21 mouse cellular contexts compared by ENCODE assay signal in genomic region chr13:44642361-44642760, GRCm38 (mm10).
A peak's percentile ranks its signal among the peaks of the same experiment; 100 is the strongest.
DNase-seq lines count a peak whose midpoint lies in the region; TF ChIP-seq lines count a peak whose summit lies in the region.
"Had no signal": no experiment of that assay in that cellular context is flagged by ENCODE, and none has a peak within 500 bp of the region (broad histone marks: within the 10 kb centered on the region; RNA-seq: fewer than 3 reads in every experiment).

No protein-coding gene starts in this region.

- no peaks in the 10 kb centered on the region for H3K79me2 ChIP-seq in C2C12 (ENCODE audit: control insufficient read depth, insufficient read depth)
- no peaks in the 10 kb centered on the region for H3K79me2 ChIP-seq in myocyte (ENCODE audit: control insufficient read depth, insufficient read depth)

- H3K27me3 ChIP-seq in C2C12 (ENCODE audit: control insufficient read depth, insufficient read depth, insufficient read length) (no peaks in the 10 kb centered on the region), myocyte (ENCODE audit: control insufficient read depth, insufficient read depth, insufficient read length) (no peaks in the 10 kb centered on the region)
- peaks cover 7% of the 10 kb centered on the region; the same call in 1 of the 2 replicates for H3K27me3 ChIP-seq in midbrain, embryonic 10.5 days (ENCODE audit: low read depth, poor library complexity, severe bottlenecking)
- H3K27me3 ChIP-seq: embryonic facial prominence, embryonic 13.5 days; forebrain, embryonic 13.5 days; heart, embryonic 15.5 days had no signal

- H3K79me3 ChIP-seq in C2C12 (ENCODE audit: low read depth) = no peaks in the 10 kb centered on the region

- DNase-seq in right cerebral cortex, adult 18-20 months = peak; percentile 23
- DNase-seq in right cerebral cortex, postnatal 25 days = no peak
- no peak for DNase-seq in midbrain, embryonic 10.5 days (ENCODE audit: low spot score)
- no peak for DNase-seq in left cerebral cortex, postnatal 4 days
- no peak for DNase-seq in adrenal gland, adult 8-10 months
- DNase-seq: adrenal gland, postnatal 14 days; cerebellum, adult 18-20 months; cerebellum, adult 9-11 months; cerebellum, postnatal 36 days; forebrain, postnatal 0 days; gastrocnemius, postnatal 14 days; heart, adult 2 months; heart, postnatal 14 days had no signal

- no peaks in the 10 kb centered on the region for H3K4me1 ChIP-seq in midbrain, embryonic 10.5 days
- H3K4me1 ChIP-seq: embryonic facial prominence, embryonic 13.5 days; forebrain, embryonic 13.5 days; hindbrain, embryonic 13.5 days had no signal

- no peak for TF ChIP-seq CTCF in C2C12 (IDR thresholded peaks at IDR 0.05; ENCODE audit: control insufficient read depth, insufficient read depth, insufficient read length)

- no peak overlapping the region for H3K27ac ChIP-seq in midbrain, embryonic 10.5 days (replicated peaks)
- H3K27ac ChIP-seq: embryonic facial prominence, embryonic 13.5 days; forebrain, embryonic 13.5 days; heart, adult 2 months; heart, embryonic 15.5 days; hindbrain, embryonic 13.5 days; hindbrain, postnatal 0 days had no signal

- TF ChIP-seq POLR2A in myocyte (IDR thresholded peaks at IDR 0.05; ENCODE audit: insufficient read length, low read depth) = no peak

- H3K4me3 ChIP-seq in C2C12 (ENCODE audit: insufficient read depth, poor library complexity, severe bottlenecking) (no peak overlapping the region), myocyte (no peak overlapping the region)
- H3K4me3 ChIP-seq in midbrain, embryonic 10.5 days = no peak overlapping the region
- H3K4me3 ChIP-seq: embryonic facial prominence, embryonic 13.5 days; forebrain, embryonic 13.5 days; heart, adult 2 months; heart, embryonic 15.5 days; hindbrain, embryonic 13.5 days had no signal

- peak overlapping the region; percentile 31 for H3K4me2 ChIP-seq in myocyte (ENCODE audit: low read depth)
- H3K4me2 ChIP-seq: embryonic facial prominence, embryonic 13.5 days; forebrain, embryonic 13.5 days; heart, embryonic 11.5 days; heart, embryonic 15.5 days; hindbrain, embryonic 13.5 days had no signal

- H3K9me3 ChIP-seq in midbrain, embryonic 10.5 days (replicated peaks) = no peaks in the 10 kb centered on the region
- H3K9me3 ChIP-seq: embryonic facial prominence, embryonic 13.5 days; forebrain, embryonic 13.5 days; heart, embryonic 15.5 days; hindbrain, embryonic 13.5 days had no signal

- H3K36me3 ChIP-seq in C2C12 (ENCODE audit: control insufficient read depth, insufficient read depth) = no peaks in the 10 kb centered on the region
- no peaks in the 10 kb centered on the region for H3K36me3 ChIP-seq in myocyte (ENCODE audit: control insufficient read depth, insufficient read depth)
- no peaks in the 10 kb centered on the region for H3K36me3 ChIP-seq in midbrain, embryonic 10.5 days
- H3K36me3 ChIP-seq: embryonic facial prominence, embryonic 13.5 days; heart, embryonic 15.5 days; hindbrain, embryonic 13.5 days had no signal

- H3ac ChIP-seq in C2C12 (ENCODE audit: control insufficient read depth, insufficient read length, low read depth) (peak overlapping the region; percentile 15), myocyte (ENCODE audit: control insufficient read depth, insufficient read length) (no peak overlapping the region)

- WGBS in midbrain, embryonic 10.5 days = 94% methylated on average over 7 of the region's 7 CpGs

- intact Hi-C loops in left cerebral cortex, postnatal 4 days (cut with DNase I) = no loop called here

TF ChIP-seq in C2C12, 6 proteins besides CTCF, POLR2A, EP300 and RAD21:
- no peak for TF ChIP-seq MYOD1 (IDR thresholded peaks at IDR 0.05; ENCODE audit: control insufficient read depth, insufficient read length, low read depth)
- no peak for TF ChIP-seq MAX (IDR thresholded peaks at IDR 0.05)
- no peak for TF ChIP-seq CEBPB (IDR thresholded peaks at IDR 0.05; ENCODE audit: low read depth)
- TF ChIP-seq FOSL1 (IDR thresholded peaks at IDR 0.05; ENCODE audit: insufficient read depth, low read length, poor library complexity, severe bottlenecking) = peak; percentile 31
- TF ChIP-seq USF1 (IDR thresholded peaks at IDR 0.05; ENCODE audit: low read depth) = no peak
- no peak for TF ChIP-seq MYOG (IDR thresholded peaks at IDR 0.05; ENCODE audit: control insufficient read depth, extremely low read depth, insufficient read length)

TF ChIP-seq in myocyte, 11 proteins besides CTCF, POLR2A, EP300 and RAD21:
- no peak for TF ChIP-seq SRF (IDR thresholded peaks at IDR 0.05; ENCODE audit: control insufficient read depth, insufficient read length, low read depth)
- peak in 1 of 3 experiments; percentile 51 for TF ChIP-seq MYOD1 (IDR thresholded peaks at IDR 0.05; ENCODE audit: control insufficient read depth in 1 of 3, insufficient read length in 2 of 3, low read depth in 2 of 3)
- no peak for TF ChIP-seq REST (IDR thresholded peaks at IDR 0.05; ENCODE audit: insufficient read depth, insufficient read length)
